Mouse (Mus musculus) stomach, embryonic 16.5 days (tissue): ENCODE data around the gene Dagla. TPM values are rescaled to one million over a fixed set of nuclear protein-coding genes. Genes with fewer than 3 reads are reported as not detected.

Experiments used
- polyA plus RNA-seq: library from polyadenylated mRNA; unstranded; fragments of >200 nt; fragmentation: Nextera tagmentation; extraction: Ambion mirVana; gene quantifications from 2 replicates; pipeline ENCODE4 v1.2.1, GENCODE M21; 2015

Gene Dagla
- polyA plus RNA-seq, 1 experiment from 2014 or later = 2.9 TPM

Other genes with a start within 250 kb of the Dagla start
- 102 and 104 TPM in 2 replicates for gene Fads2, start 203.1 kb downstream of the Dagla start, polyA plus RNA-seq
- gene Fads1, start 122.0 kb downstream of the Dagla start, polyA plus RNA-seq = 107 and 117 TPM in 2 replicates
- gene Tmem258, start 100.9 kb downstream of the Dagla start, polyA plus RNA-seq = 400 and 452 TPM in 2 replicates
- 72.3 and 83.6 TPM in 2 replicates for gene Fen1, start 100.7 kb downstream of the Dagla start, polyA plus RNA-seq
- 16.6 and 17.6 TPM in 2 replicates for gene Myrf, start 64.1 kb downstream of the Dagla start, polyA plus RNA-seq
- gene Syt7, start 84.2 kb upstream of the Dagla start, polyA plus RNA-seq = 0.84 TPM in 2 replicates
- gene Lrrc10b, start 152.6 kb upstream of the Dagla start, polyA plus RNA-seq = 0.32 and 0.41 TPM in 2 replicates
- gene Ppp1r32, start 178.1 kb upstream of the Dagla start, polyA plus RNA-seq = 0.31 TPM in 1 of 2 replicates, not detected in the other
- gene Cpsf7, start 220.4 kb upstream of the Dagla start, polyA plus RNA-seq = 39.2 and 41.0 TPM in 2 replicates
- 50.6 and 53.1 TPM in 2 replicates for gene Sdhaf2, start 221.3 kb upstream of the Dagla start, polyA plus RNA-seq